Mouse (Mus musculus) left cerebral cortex, postnatal 25 days (tissue): ENCODE measurements around the gene Gimap7. TPM values are rescaled to one million over a fixed set of nuclear protein-coding genes. Genes with fewer than 3 reads are reported as not detected.
A peak's percentile ranks its signal among the peaks of the same experiment; 100 is the strongest.

ENCODE experiments used
- DNase-seq, 2 experiments: peaks; one replicate each; pipeline ENCODE4 v3.0.0; 2022; ENCODE audit warnings: low spot score in 2 of 2, mixed read lengths in 1 of 2
- intact Hi-C: fragments of 180-260 bp; cut with DNase I; formaldehyde crosslinking; loops from one replicate; pipeline ENCODE4 v1.15.1; 2025
- total RNA-seq, 2 experiments: library from RNA; stranded (reverse); gene quantifications; 2 replicates each; pipeline ENCODE4 v1.2.3; 2021

The Gimap7 gene
- total RNA-seq, 2 experiments from 2014 or later: not detected

DNA sequence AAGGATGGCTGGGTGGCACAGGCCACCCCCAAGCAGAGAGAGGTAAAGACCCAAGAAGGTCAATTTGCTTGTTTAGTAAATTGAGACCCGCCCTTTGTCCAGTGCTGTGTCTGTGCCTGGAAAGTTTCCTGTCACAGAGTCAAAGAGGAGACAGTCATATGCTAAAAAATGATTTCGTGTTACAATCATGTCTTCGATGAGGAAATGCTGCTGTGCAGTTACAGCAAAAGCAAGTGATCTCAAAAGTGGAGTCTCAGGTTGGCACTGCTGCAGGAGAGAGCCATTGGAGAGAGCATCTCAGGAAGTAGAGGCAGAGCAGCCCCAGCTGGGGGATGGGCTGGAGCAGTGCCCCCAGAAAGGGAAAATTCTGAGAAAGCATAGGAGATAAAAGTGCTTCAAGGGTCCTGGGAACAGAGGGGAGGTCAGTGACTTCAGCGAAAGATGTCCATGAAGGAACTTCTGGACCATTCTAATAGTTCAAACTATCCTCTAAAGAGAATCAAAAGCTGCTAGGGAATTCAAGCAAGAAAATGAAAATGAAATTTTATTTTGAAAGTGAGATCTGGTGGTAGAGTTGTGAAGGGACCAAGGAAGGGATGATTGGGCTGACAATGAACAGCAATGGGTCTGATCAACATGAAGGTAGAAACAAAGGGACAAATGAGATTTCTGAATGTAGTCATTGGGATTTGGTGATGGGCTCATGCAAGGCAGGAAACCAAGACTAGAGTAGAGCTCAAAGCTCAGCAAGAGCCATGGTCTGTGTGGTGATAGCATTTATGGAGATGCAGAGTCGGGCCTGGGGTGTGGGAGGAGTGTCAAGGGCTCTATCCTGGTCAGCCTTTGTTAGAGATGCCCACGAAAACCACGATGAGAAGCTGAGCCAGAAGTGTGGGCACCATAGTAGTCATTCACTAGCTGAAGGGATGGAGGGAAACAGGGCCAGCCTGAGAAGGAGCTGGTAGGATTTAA lies 32.4 kb upstream of the Gimap7 start:
- intact Hi-C loops: no loop called here

GRCm38 (mm10) chr6:48687077-48687476 lies 31.3 kb upstream of the Gimap7 start:
- intact Hi-C loops: no loop called here
- no peak for DNase-seq

More for the DNA sequence above, 32.4 kb upstream of the Gimap7 start:
- peak in 1 of 2 experiments; percentile 35 for DNase-seq

- intact Hi-C loops: no loop called here
- no peak for DNase-seq
Measured at GRCm38 (mm10) chr6:48689320-48689719, 29.1 kb upstream of the Gimap7 start.

DNA sequence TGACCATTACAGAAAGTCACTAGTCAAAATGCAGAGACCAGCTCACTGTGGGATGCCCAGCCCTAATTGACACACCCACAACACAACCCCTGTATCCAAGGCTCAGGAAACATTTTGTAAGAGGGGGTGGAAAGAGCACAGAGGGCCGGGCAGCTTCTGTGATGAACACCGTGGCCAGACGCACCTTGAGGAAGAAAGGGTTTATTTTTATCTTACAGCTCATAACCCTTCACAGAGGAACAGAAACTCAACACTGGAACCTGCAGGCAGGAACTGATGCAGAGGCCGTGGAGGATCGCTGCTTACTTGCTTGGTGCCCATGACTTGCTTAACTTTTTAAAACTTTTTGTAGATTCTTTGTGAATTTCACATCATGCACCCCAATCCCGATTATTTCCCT lies 25.5 kb upstream of the Gimap7 start:
- DNase-seq: no peak
- intact Hi-C loops: no loop called here

GRCm38 (mm10) chr6:48696830-48697554 lies 21.4 kb upstream of the Gimap7 start:
- no peak for DNase-seq
- intact Hi-C loops: no loop called here

DNA sequence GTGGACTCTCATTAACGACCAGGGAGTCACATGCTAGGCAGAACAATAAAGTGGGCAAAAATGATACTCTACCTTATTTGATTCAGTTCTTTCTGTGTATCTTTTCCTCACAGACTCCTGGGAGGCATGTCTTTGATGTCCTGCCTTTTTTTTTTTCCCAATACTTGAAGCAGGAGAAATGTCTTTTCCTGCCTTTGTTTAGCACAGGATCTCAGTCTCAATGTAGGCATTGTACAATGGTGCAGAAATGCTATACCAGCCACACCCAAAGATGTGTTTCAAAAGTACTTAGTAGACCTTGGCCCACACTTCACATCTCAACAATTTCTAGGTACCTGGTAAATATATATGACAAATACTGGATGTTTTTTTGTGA lies 20.9 kb upstream of the Gimap7 start:
- no peak for DNase-seq
- intact Hi-C loops: no loop called here

- intact Hi-C loops: no loop called here
- DNase-seq: no peak
Measured at GRCm38 (mm10) chr6:48698066-48698856, 20.2 kb upstream of the Gimap7 start.

- intact Hi-C loops: no loop called here
- no peak for DNase-seq
Measured at GRCm38 (mm10) chr6:48698888-48699287, 19.5 kb upstream of the Gimap7 start.

DNA sequence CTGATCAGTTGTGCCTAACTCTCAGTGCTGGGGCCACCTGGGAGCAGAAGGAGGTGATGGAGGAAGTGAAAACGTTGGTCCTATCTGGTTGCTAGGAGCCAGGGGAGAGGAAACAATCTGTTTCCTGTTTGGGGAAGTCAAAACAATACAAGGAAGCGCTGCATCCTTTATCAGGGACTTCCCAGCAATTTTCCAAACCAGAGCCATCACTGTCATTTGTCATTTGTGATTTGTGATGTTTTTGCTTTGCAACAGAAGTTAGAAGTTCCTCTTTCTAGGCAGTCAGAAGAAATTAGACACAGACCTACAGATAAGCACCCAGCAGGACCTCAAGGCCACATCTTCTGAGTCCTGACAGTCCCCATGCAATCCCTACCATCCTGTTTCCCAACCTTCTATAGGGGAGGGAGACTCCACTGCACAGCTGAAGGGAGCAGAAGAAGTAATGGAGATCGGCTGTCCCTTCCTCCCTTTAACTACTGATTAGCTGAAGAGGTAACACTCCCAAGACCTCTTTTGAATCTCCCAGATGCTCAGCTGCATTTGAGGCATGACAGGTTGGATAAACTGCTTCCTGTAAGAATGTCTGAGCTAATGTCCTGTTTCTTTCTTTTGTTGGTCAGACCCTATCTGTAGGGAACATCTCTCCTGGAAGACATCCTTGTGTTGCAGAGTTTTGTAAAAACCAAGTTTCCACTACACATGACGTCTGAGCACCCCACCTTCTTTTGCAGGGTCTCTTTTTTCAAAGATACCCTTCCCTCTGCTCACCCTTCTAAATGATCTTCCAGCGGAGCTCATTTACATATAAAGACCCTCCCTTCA lies 18.0 kb upstream of the Gimap7 start:
- intact Hi-C loops: no loop called here
- DNase-seq: no peak

- DNase-seq: no peak
- intact Hi-C loops: no loop called here
Measured at GRCm38 (mm10) chr6:48702146-48702545, 16.3 kb upstream of the Gimap7 start.

DNA sequence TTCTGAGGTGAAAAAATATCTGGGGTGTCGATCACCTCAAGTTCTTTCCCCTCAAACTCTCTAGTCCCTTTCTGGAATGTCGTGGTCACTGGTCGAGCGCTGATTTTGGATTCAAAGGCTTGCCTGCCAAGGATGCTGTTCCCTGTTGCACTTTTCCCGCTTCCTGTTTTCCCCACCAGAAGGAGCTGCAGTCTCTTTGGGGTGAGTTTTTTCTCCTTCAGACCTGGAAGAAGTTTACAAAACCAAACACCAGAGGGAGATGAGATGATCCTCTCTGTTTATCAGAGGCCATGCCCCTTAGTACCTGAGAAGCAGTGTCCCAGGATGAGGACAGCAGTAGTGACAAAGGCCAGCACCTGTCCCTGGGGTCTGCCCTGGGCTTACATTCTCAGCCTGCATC lies 15.8 kb upstream of the Gimap7 start:
- intact Hi-C loops: no loop called here
- no peak for DNase-seq

DNA sequence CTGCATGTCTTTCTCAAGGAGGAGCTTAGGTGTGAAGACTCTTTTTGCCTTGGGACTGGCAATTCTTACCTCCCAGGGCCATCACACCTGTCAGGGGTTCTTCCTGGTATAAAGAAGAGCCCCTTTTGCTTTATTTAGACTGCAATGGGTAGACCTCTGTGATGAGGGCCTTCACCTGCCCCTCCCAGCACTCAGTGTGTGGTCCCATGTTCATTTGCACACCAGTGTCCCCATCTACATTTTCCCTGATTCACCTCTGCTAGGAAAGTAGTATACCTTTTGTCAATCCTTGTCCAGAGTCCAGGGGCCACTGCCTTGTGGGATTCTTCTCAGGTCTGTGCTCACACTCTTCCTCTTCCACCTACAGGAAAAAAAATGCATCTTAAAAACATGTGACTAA lies 14.3 kb upstream of the Gimap7 start:
- intact Hi-C loops: no loop called here
- DNase-seq: no peak

- no peak for DNase-seq
- intact Hi-C loops: no loop called here
Measured at GRCm38 (mm10) chr6:48706130-48706529, 12.3 kb upstream of the Gimap7 start.

DNA sequence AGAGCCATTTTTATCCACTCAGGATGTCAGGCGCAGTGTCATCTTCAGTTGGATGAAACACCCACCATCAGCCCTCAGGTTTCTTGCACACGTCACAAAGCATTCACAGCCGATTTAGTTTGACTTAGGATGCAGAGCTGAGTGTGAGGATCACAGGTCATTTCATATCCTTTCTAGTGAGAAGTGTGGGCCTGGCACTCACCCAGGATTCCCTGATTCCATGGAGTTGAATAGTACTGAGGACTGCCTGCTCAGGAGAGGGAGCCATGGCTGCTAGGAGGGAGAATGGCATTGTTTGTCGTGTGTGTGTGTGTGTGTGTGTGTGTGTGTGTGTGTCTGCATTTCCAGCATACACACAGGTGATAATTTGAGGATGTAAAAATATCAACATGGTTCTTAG lies 1.9 kb downstream of the Gimap7 start:
- intact Hi-C loops: no loop called here
- peak in 1 of 2 experiments; percentile 9 for DNase-seq

GRCm38 (mm10) chr6:48723468-48723867 lies 5.0 kb downstream of the Gimap7 start:
- DNase-seq: no peak
- intact Hi-C loops: no loop called here

DNA sequence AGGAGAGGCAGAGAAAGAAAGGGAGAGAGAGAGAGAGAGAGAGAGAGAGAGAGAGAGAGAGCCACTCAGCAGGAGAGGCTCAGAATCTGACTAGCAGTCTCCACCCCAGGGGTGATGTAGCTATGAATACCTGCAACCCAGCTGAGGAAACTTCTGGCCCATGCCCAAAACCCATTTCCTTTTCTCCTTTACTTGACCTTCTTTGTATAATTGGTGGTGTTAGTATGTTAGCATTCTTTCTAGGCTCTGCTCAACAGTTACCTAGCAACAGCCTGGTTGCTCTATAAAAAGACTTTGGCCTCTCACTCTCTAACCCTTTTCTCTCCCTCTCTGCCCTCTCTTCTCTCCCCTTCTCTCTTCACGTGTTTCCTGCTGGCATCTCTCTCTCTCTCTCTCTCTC lies 7.1 kb downstream of the Gimap7 start:
- intact Hi-C loops: no loop called here
- peak; percentile 3 to 37 for DNase-seq

- no peak for DNase-seq
- intact Hi-C loops: no loop called here
Measured at GRCm38 (mm10) chr6:48727761-48728160, 9.3 kb downstream of the Gimap7 start.

DNA sequence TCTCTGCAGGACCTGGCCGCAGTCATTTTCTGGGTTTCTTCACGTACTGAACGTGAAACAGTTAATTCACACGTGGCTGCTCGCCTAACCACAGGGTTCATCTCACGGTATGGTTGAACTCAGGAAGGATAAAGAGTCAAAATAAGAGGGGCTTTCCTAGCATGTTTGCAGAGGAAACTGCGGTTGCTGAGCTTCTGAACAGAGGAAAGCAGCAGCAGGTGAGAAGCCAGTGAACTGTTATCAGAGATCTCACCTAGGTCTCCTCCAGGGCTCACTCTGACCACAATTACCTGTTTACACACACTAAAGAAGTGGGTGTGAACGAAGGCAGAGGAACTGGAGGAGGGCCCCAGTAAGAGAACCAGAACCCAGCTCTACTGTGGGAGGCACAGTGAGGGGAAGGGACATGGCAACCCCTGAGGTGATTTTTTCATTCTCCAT lies 14.5 kb downstream of the Gimap7 start:
- intact Hi-C loops: loop anchor here (5.0 kb wide), 1 partner anchor 51 kb away; the partner anchor contains the start of gene Gimap4
- no peak for DNase-seq

DNA sequence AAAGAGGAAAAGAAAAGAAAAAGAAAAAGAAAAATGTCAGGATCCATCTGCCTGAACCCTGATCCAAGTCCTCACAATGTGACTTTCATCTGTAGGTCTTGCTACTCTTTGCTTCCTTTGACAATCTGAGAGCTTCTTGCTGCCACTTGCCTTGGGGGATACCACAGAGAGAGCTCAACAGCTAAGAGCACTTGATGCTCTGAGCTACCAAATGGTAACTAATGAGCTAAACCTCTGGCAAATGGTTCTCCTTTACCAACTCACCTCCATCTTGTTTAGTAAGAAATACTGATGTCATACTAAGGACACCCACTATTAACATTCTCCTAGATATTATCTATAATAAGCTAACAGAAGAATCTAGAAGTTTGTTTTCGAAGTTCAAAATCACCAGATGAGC lies 15.2 kb downstream of the Gimap7 start:
- intact Hi-C loops: loop anchor here (5.0 kb wide), 1 partner anchor 51 kb away; the partner anchor contains the start of gene Gimap4
- DNase-seq: no peak
